Mouse (Mus musculus): ENCODE measurements around the gene Bri3.

The Bri3 gene

GRCm38 (mm10) chr5:144234714-144235113 is 9.5 kb upstream of the Bri3 start:
- DNase-seq (ENCODE audit: low read depth, low spot score), result no peak

DNA sequence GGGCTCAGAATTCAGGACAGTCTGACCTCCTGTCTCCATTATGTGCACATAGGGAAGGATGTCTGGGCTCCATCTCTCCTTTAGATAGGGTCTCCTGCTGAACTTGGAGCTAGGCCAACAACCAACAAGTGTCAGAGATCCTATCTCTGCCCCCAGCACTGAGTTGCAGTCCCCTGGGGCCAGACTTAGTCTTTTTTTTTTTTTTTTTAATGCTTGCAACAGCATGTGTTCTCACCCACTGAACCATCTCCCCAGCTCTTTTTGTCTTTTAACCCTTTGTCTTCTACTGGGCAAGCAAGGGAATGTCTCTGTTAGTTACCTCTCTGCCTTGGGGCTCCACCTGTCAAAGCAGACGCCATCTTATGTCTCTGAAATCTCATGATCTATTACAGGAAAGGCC is 5.3 kb upstream of the Bri3 start:
- DNase-seq (ENCODE audit: low read depth, low spot score), result no peak

GRCm38 (mm10) chr5:144245592-144245991 is 1.4 kb downstream of the Bri3 start:
- no peak for DNase-seq (ENCODE audit: low read depth, low spot score)

GRCm38 (mm10) chr5:144246669-144247068 is 2.4 kb downstream of the Bri3 start:
- no peak for DNase-seq (ENCODE audit: low read depth, low spot score)

GRCm38 (mm10) chr5:144247307-144247706 is 3.1 kb downstream of the Bri3 start:
- no peak for DNase-seq (ENCODE audit: low read depth, low spot score)

- no peak for DNase-seq (ENCODE audit: low read depth, low spot score)
Observed at GRCm38 (mm10) chr5:144247906-144248585, 3.8 kb downstream of the Bri3 start.

DNA sequence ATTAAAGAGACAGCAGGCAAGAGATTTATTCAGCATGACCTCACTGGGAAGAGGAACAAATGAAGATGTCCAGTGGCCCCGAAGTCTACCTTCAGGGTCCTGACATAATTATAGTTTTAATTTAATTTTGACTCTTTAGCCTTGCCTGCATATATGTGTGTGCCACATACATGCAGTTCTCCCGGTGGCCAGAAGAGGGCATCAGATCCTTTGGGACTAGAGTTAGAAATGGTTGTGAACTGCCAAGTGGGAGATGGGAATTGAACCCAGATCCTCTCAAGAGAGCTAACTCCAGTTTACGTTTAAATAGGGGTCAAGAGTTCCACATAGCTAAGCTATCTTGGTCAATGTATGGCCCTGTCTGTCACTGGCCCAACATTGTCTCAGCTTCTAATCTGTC is 5.6 kb downstream of the Bri3 start:
- DNase-seq (ENCODE audit: low read depth, low spot score), result no peak

- DNase-seq (ENCODE audit: low read depth, low spot score), result no peak
Observed at GRCm38 (mm10) chr5:144251876-144252577, 7.8 kb downstream of the Bri3 start.

- DNase-seq (ENCODE audit: low read depth, low spot score), result no peak
Observed at GRCm38 (mm10) chr5:144253212-144253611, 9.0 kb downstream of the Bri3 start.

GRCm38 (mm10) chr5:144254122-144254810 is 10.0 kb downstream of the Bri3 start:
- DNase-seq (ENCODE audit: low read depth, low spot score), result no peak

GRCm38 (mm10) chr5:144254811-144255631 is 10.8 kb downstream of the Bri3 start:
- peak; percentile 47 for DNase-seq (ENCODE audit: low read depth, low spot score)

- no peak for DNase-seq (ENCODE audit: low read depth, low spot score)
Observed at GRCm38 (mm10) chr5:144255632-144256540, 11.6 kb downstream of the Bri3 start.

- DNase-seq (ENCODE audit: low read depth, low spot score), result no peak
Observed at GRCm38 (mm10) chr5:144256541-144256870, 12.3 kb downstream of the Bri3 start.

- DNase-seq (ENCODE audit: low read depth, low spot score), result no peak
Observed at GRCm38 (mm10) chr5:144256888-144257287, 12.7 kb downstream of the Bri3 start.

GRCm38 (mm10) chr5:144257451-144258110 is 13.3 kb downstream of the Bri3 start:
- no peak for DNase-seq (ENCODE audit: low read depth, low spot score)

- DNase-seq (ENCODE audit: low read depth, low spot score), result no peak
Observed at GRCm38 (mm10) chr5:144258131-144258611, 13.9 kb downstream of the Bri3 start.

DNA sequence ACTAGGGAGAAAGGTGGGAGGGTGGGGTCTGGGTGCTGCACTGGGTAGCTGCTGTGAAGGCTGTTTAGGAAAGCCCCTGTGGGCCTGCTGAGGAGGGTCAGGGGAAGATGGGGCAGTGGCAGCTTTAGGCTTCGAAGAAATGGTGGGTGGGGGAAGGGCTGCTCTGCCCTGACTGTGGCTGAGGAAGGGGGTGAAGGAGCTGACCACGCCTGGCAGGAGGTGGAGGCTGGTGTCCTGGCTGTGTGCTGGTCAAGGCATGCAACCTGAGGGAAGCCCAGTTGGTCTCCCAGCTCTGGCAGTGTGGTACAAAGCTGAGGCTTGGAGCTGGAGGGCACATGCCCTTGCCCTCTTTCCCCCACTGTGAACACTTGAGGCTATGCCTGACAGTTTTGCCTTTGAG is 14.4 kb downstream of the Bri3 start:
- DNase-seq (ENCODE audit: low read depth, low spot score), result no peak

GRCm38 (mm10) chr5:144259228-144259627 is 15.0 kb downstream of the Bri3 start:
- DNase-seq (ENCODE audit: low read depth, low spot score), result no peak

DNA sequence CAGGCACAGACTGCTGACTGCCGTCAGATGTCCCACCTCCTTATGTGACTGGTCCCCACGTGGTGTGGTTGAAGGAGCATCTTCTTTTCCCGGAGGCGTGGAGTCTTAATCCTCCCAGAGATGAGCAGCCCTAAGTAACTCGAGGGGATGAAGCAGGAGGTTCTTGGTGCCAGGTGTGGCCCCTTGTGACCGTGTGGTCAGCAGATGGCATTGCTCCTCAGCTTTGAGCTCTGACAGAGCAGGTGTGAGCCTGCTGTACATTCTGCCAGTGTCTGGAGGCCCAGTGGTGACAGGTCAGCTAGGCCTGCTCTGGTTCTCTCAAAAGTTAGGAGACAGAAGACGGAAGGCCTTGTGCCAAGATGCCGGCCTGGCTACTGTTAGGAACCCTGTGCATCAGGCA is 16.2 kb downstream of the Bri3 start:
- no peak for DNase-seq (ENCODE audit: low read depth, low spot score)

GRCm38 (mm10) chr5:144261309-144261708 is 17.1 kb downstream of the Bri3 start:
- no peak for DNase-seq (ENCODE audit: low read depth, low spot score)
